Mouse (Mus musculus) small intestine, adult 2 months (tissue): ENCODE results near the gene Ptprn2.

Experiments used
- CTCF ChIP-seq: fragments of 200-500 bp; IDR thresholded peaks from 2 replicates; pipeline ENCODE4 v1.5.1; 2012; ENCODE audit warnings: low read depth, mild to moderate bottlenecking, control low read depth, inconsistent platforms, low read length, moderate library complexity, mixed read lengths; ENCODE audit not compliant: insufficient replicate concordance, insufficient read length; ENCODE audit errors: extremely low read depth
- POLR2A ChIP-seq: fragments of 200-500 bp; IDR thresholded peaks from 2 replicates; pipeline ENCODE4 v1.6.1; 2012; ENCODE audit warnings: low read depth, mild to moderate bottlenecking, control low read depth, inconsistent platforms, low read length, moderate library complexity

GRCm38 (mm10) chr12:117214272-117214671 is 728.8 kb downstream of the Ptprn2 start:
- no peak for TF ChIP-seq CTCF
- TF ChIP-seq POLR2A = no peak
